Mouse (Mus musculus): Measurements from ENCODE around the gene Rdh8. TPM values are rescaled to one million over a fixed set of nuclear protein-coding genes. Genes with fewer than 3 reads are reported as not detected.

The Rdh8 gene
- total and polyA plus RNA-seq, 2 experiments from 2014 or later = not detected

DNA sequence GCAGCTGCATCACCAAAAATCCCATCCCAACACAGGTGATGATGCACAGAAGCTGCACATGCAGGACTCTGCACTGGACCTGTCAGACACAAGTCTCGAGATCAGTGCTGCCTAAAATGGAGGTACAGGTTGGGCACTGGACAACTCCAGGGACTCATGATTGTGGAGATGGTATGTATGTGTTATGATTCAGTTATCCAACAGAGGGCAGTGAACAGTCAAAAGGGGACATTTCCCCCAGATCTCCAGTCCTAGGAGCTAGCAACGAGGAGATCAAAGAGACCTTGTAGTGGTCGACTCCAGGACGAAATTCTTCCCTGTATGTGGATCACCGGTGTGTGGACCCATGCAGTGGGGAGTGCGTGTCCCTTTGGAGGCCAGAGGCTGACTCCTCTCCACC, 41.6 kb downstream of the Rdh8 start:
- no peak overlapping the region for H3K27ac ChIP-seq (ENCODE audit: low read depth)
- no peak for ATAC-seq (ENCODE audit: insufficient read depth, low read depth)
- H3K9ac ChIP-seq (replicated peaks; ENCODE audit: low read depth, low read length) = no peak overlapping the region
- WGBS = 40% methylated on average over 6 of the region's 6 CpGs
- no peaks in the 10 kb centered on the region for H3K27me3 ChIP-seq (ENCODE audit: control insufficient read depth, insufficient read depth, low read length)
- TF ChIP-seq EP300 (IDR thresholded peaks at IDR 0.05; ENCODE audit: low read depth) (no peak), CTCF (IDR thresholded peaks at IDR 0.05; ENCODE audit: low read depth) (no peak)
- no peaks in the 10 kb centered on the region for H3K9me3 ChIP-seq (replicated peaks; ENCODE audit: control insufficient read depth, low read length)
- H3K4me3 ChIP-seq (ENCODE audit: low read depth, low read length) = no peak overlapping the region
- DNase-seq (ENCODE audit: low spot score) = no peak
- no peak overlapping the region for H3K4me2 ChIP-seq (ENCODE audit: low read depth, low read length)
- no peaks in the 10 kb centered on the region for H3K4me1 ChIP-seq (ENCODE audit: control insufficient read depth, insufficient read depth)
- H3K36me3 ChIP-seq (replicated peaks; ENCODE audit: control insufficient read depth, insufficient read depth, low read length) = no peaks in the 10 kb centered on the region

DNA sequence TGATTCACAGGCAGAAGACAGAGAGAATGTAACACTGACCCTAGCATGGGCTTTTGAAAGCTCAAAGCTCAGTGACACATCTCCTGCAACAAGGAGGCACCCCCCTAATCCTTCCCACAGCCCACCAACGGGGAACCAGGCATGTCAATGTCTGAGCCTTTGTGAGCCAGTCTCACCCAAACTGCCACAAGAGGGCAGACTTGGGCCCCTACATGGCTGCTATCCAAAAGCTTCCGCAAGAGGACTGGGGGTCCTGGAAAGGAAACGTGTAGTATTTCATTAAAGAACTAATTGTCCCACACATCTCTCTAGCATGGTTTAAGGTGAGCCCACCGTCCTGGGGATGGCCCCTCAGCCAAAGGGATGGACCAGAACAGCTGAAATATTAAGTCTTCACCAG, 43.5 kb downstream of the Rdh8 start:
- Histone ChIP-seq H3K36me3 (replicated peaks; ENCODE audit: control insufficient read depth, insufficient read depth, low read length) (no peaks in the 10 kb centered on the region), H3K27ac (ENCODE audit: low read depth) (no peak overlapping the region), H3K4me2 (ENCODE audit: low read depth, low read length) (no peak overlapping the region), H3K9me3 (replicated peaks; ENCODE audit: control insufficient read depth, low read length) (no peaks in the 10 kb centered on the region), H3K27me3 (ENCODE audit: control insufficient read depth, insufficient read depth, low read length) (no peaks in the 10 kb centered on the region), H3K9ac (replicated peaks; ENCODE audit: low read depth, low read length) (no peak overlapping the region), H3K4me3 (ENCODE audit: low read depth, low read length) (no peak overlapping the region), H3K4me1 (ENCODE audit: control insufficient read depth, insufficient read depth) (no peaks in the 10 kb centered on the region)
- no peak for ATAC-seq (ENCODE audit: insufficient read depth, low read depth)
- 10% methylated on average over 4 of the region's 4 CpGs for WGBS
- no peak for DNase-seq (ENCODE audit: low spot score)
- peak; percentile 45 for TF ChIP-seq CTCF (IDR thresholded peaks at IDR 0.05; ENCODE audit: low read depth)
- no peak for TF ChIP-seq EP300 (IDR thresholded peaks at IDR 0.05; ENCODE audit: low read depth)

DNA sequence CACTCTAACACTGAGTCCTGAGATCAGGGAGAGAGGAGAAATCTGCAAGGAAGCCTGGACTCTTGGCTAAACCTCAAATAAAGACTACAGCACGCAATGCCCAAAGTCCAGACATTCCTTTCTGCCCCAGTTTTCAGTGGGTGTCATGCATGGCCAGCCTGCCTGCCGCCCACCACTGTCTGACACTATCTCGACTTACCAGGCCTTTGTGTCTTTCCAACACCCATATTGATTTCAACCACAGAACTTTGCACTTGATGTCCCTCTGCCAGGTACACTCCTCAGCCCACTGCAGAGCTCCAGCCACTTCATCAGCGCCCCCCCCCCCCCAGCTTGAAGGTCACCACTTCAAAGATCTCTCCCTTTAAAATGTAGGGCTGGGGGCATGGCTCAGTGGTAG, 43.9 kb downstream of the Rdh8 start:
- Histone ChIP-seq H3K9ac (replicated peaks; ENCODE audit: low read depth, low read length) (no peak overlapping the region), H3K27me3 (ENCODE audit: control insufficient read depth, insufficient read depth, low read length) (no peaks in the 10 kb centered on the region), H3K9me3 (replicated peaks; ENCODE audit: control insufficient read depth, low read length) (no peaks in the 10 kb centered on the region), H3K36me3 (replicated peaks; ENCODE audit: control insufficient read depth, insufficient read depth, low read length) (no peaks in the 10 kb centered on the region), H3K4me1 (ENCODE audit: control insufficient read depth, insufficient read depth) (no peaks in the 10 kb centered on the region), H3K27ac (ENCODE audit: low read depth) (no peak overlapping the region), H3K4me3 (ENCODE audit: low read depth, low read length) (no peak overlapping the region), H3K4me2 (ENCODE audit: low read depth, low read length) (no peak overlapping the region)
- 48% methylated on average over 4 of the region's 4 CpGs for WGBS
- DNase-seq (ENCODE audit: low spot score) = no peak
- no peak for ATAC-seq (ENCODE audit: insufficient read depth, low read depth)
- TF ChIP-seq CTCF (IDR thresholded peaks at IDR 0.05; ENCODE audit: low read depth) = no peak
- no peak for TF ChIP-seq EP300 (IDR thresholded peaks at IDR 0.05; ENCODE audit: low read depth)

DNA sequence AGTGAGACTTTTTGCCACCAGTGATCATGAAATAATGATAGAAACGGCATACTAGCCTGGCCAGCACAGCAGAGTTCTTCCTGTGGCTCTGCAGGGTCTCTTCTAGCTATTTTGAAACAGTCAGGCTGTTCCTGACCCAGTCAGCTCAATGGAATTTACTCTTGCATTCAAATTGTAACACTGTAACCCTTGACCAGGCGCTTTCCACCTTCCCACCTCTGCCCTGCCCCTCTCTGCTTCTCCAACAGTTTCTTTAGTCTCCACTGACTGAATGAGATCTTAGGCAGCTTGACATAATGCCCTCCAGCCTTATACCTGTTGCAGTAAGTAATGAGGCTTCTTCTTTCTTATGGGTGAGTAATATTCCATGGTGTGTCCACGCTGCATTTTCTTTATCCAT, 48.6 kb downstream of the Rdh8 start:
- no peak for DNase-seq (ENCODE audit: low spot score)
- no peaks in the 10 kb centered on the region for H3K9me3 ChIP-seq (replicated peaks; ENCODE audit: control insufficient read depth, low read length)
- H3K27me3 ChIP-seq (ENCODE audit: control insufficient read depth, insufficient read depth, low read length) = 0 out of 2 replicates have a peak, but pooled peaks cover 15% of the 10 kb centered on the region
- H3K4me1 ChIP-seq (ENCODE audit: control insufficient read depth, insufficient read depth) = peaks cover 4% of the 10 kb centered on the region; the same call in 1 of the 2 replicates
- no peaks in the 10 kb centered on the region for H3K36me3 ChIP-seq (replicated peaks; ENCODE audit: control insufficient read depth, insufficient read depth, low read length)
- no peak for ATAC-seq (ENCODE audit: insufficient read depth, low read depth)
- TF ChIP-seq CTCF (IDR thresholded peaks at IDR 0.05; ENCODE audit: low read depth) (no peak), EP300 (IDR thresholded peaks at IDR 0.05; ENCODE audit: low read depth) (no peak)
- no peak overlapping the region for H3K4me2 ChIP-seq (ENCODE audit: low read depth, low read length)
- no peak overlapping the region for H3K27ac ChIP-seq (ENCODE audit: low read depth)
- no peak overlapping the region for H3K4me3 ChIP-seq (ENCODE audit: low read depth, low read length)
- H3K9ac ChIP-seq (replicated peaks; ENCODE audit: low read depth, low read length) = no peak overlapping the region
- WGBS = 55% methylated on average over 3 of the region's 3 CpGs

DNA sequence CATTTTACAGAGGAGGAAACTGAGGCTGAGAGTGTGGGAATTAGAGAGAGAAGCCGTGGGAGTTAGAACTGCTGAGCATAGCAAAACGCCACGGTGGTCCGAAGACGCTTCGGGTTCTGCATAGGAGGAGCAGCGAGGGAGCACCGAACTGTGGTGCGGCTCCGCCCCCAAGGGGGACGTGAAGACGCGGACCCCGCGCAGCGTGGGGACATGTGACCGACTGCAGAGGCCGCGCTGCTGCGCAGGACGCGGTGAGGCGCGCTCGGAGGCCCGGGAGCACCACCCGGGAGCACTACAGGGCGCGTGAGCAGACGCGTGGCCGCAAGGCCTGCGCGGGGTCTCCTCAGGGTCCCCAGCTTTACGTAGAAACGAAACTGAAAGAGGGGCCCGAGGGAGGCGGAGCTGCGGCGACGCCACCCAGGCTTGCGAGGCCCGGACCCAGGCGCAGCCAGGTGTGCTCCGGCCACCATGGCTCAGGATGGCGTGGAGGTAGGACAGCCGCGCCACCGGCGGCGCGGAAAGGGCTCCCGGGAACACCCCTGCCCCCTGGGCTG, 50.2 kb downstream of the Rdh8 start, which contains the start of gene A230050P20Rik:
Gene A230050P20Rik (plus strand): TSS at position 195 of the 554 bp plus-strand sequence.
- Histone ChIP-seq H3K9me3 (replicated peaks; ENCODE audit: control insufficient read depth, low read length) (no peaks in the 10 kb centered on the region), H3K4me1 (ENCODE audit: control insufficient read depth, insufficient read depth) (peaks cover 4% of the 10 kb centered on the region; the same call in 1 of the 2 replicates), H3K9ac (replicated peaks; ENCODE audit: low read depth, low read length) (peak within 1 kb of the TSS; percentile 57), H3K4me3 (ENCODE audit: low read depth, low read length) (peak within 1 kb of the TSS; percentile 66), H3K36me3 (replicated peaks; ENCODE audit: control insufficient read depth, insufficient read depth, low read length) (no peaks in the 10 kb centered on the region), H3K4me2 (ENCODE audit: low read depth, low read length) (peak within 1 kb of the TSS; percentile 81), H3K27me3 (ENCODE audit: control insufficient read depth, insufficient read depth, low read length) (0 out of 2 replicates have a peak, but pooled peaks cover 15% of the 10 kb centered on the region), H3K27ac (ENCODE audit: low read depth) (no peak within 1 kb of the TSS)
- DNase-seq (ENCODE audit: low spot score) (no peak), ATAC-seq (ENCODE audit: insufficient read depth, low read depth) (peak; percentile 72)
- 7% methylated on average over 53 of the region's 53 CpGs for WGBS
- TF ChIP-seq CTCF (IDR thresholded peaks at IDR 0.05; ENCODE audit: low read depth) (no peak), EP300 (IDR thresholded peaks at IDR 0.05; ENCODE audit: low read depth) (no peak)

DNA sequence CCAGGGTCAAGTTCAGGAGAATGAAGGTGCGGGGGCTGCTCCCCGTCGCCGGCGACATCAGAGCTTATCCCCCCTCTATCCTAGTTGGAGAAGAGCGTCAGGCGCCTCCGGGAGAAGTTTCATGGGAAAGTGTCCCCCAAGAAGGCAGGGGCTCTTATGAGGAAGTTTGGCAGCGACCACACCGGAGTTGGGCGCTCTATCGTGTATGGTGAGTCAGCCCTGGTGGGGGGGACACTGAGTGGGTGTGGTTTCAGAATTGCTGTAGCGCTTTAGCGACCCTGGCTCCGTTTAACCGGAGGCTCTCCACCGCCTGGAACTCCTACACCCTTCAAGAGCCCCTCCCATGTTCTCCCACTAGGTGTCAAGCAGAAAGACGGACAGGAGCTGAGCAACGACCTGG, 50.9 kb downstream of the Rdh8 start:
- Histone ChIP-seq H3K4me1 (ENCODE audit: control insufficient read depth, insufficient read depth) (peaks cover 4% of the 10 kb centered on the region; the same call in 1 of the 2 replicates), H3K4me2 (ENCODE audit: low read depth, low read length) (peak overlapping the region; percentile 81), H3K27ac (ENCODE audit: low read depth) (no peak overlapping the region), H3K9ac (replicated peaks; ENCODE audit: low read depth, low read length) (peak overlapping the region; percentile 57; the same call in 1 of the 2 replicates), H3K9me3 (replicated peaks; ENCODE audit: control insufficient read depth, low read length) (no peaks in the 10 kb centered on the region), H3K4me3 (ENCODE audit: low read depth, low read length) (peak overlapping the region; percentile 66), H3K27me3 (ENCODE audit: control insufficient read depth, insufficient read depth, low read length) (0 out of 2 replicates have a peak, but pooled peaks cover 15% of the 10 kb centered on the region), H3K36me3 (replicated peaks; ENCODE audit: control insufficient read depth, insufficient read depth, low read length) (no peaks in the 10 kb centered on the region)
- 7% methylated on average over 19 of the region's 19 CpGs for WGBS
- DNase-seq (ENCODE audit: low spot score) = no peak
- no peak for ATAC-seq (ENCODE audit: insufficient read depth, low read depth)
- no peak for TF ChIP-seq EP300 (IDR thresholded peaks at IDR 0.05; ENCODE audit: low read depth)
- TF ChIP-seq CTCF (IDR thresholded peaks at IDR 0.05; ENCODE audit: low read depth) = no peak

Measured in heart, postnatal 0 days (tissue).